Mouse (Mus musculus): ENCODE data around the gene Hjurp.
A peak's percentile ranks its signal among the peaks of the same experiment; 100 is the strongest.
"Not testable (repeated sequence)": the region's sequence is repeated elsewhere in the genome, so short reads cannot be mapped to it uniquely, and the experiment has no call there.

Hjurp gene

GRCm38 (mm10) chr1:88240579-88240978, 36.9 kb downstream of the Hjurp start:
- no peak for DNase-seq (ENCODE audit: low spot score in 2 of 2)

DNA sequence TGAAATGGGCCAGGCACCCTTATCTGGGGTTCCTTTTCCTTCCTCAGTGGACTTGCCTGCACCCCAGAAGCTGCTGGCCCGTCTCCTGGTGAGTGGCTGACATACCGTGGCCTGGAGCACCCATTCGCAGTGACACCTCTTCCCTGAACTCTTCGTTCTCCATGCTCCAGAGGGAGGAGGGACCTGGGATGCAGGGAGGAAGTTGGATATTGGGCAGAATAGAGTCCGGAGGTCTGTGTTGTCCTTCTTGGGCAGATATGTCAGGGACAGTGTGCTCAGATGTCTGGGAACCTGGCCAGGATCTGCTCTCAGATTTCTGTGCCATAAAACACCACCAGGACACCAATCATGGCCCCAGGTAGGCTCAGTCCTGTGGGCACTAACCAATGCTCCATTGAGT, 37.4 kb downstream of the Hjurp start:
- no peak for DNase-seq (ENCODE audit: low spot score in 2 of 2)

GRCm38 (mm10) chr1:88238771-88239170, 38.7 kb downstream of the Hjurp start:
- no peak for DNase-seq (ENCODE audit: low spot score in 2 of 2)

DNA sequence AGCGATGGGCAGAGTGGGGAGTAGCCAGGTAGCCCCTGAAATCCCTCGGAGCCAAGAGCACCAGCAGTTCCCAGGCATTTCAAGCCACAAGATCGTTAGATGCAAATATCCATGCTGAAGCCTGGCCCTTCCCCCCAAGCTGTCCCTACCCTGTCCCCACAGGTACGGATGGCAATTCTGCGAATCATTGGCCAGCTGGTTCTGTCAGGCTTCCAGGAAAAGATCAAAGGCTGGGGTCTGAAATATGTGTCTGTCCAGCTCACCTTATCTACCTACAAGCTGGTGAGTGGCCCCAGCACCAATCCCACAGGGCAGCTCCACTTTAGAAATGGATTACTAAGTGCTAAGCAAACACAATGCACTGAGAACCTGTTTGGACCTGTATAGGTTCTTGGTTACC, 40.1 kb downstream of the Hjurp start:
- DNase-seq (ENCODE audit: low spot score in 2 of 2) = no peak

DNA sequence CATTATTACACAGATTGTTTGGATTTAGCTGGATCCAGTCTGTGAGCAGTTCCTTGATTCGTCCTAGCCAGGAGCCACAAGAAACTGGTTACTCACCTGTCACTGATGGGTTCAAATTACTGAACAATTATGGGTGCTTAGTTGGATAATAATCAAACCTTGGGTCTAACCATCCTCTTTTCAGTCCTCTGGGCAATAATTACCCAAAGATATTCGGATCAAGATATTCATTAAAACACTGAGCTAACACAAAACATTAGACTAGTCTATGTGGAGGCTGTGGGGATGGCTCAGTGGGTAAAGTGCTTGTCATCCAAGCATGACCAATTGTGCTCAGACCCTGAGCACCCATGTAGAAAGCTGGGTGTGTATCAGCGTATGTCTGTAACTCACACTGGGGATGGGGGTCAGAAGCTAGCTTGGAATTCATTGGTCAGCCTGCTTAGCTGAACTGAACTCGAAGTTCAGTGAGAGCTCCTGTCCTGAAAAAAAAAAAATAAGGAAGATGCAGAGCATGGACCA, 41.5 kb downstream of the Hjurp start:
- no peak for DNase-seq (ENCODE audit: low spot score in 2 of 2)

DNA sequence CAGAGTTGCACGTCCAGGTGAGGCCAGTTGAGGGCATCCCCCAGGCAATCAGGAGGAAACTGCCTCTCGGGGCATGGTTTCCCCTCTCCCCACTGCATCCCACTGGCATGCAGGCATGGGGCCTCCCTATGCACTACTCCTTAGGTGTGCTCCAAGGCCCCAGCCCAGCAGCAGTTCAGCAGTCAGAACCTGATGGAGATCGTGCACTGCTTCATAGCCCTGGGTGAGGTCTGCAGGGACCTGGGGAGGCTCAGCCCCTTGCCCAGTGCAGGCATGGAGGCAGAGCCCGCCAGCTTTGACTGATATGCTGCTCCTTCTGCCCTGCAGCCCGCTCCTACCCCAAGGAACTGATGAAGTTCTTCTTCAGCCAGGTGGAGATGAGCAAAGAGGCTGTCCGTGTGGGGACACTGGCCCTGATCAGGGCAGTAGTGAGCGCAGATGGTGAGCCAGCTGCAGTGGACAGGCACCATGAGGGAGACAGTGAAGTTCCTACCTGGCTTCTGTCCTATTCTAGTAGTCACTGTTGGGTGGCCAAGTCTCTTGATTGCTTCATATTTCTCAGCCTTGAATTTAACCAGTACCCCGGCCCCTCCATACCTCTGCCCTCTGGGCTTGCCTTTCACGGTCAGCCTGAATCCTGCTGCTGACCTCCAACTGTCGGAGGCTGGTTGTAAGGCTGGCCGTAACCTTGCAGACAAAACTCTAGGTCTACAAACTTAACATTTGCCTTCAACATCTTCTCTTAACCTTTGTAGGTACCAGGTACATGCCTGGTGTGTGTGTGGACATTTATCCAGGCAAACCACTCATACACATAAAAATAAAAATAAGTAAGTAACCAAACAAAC, 42.2 kb downstream of the Hjurp start:
- no peak for DNase-seq (ENCODE audit: low spot score in 2 of 2)

- no peak for DNase-seq (ENCODE audit: low spot score in 2 of 2)
These were observed 42.8 kb downstream of the Hjurp start for GRCm38 (mm10) chr1:88234646-88235045.

GRCm38 (mm10) chr1:88234248-88234610, 43.2 kb downstream of the Hjurp start:
- no peak for DNase-seq (ENCODE audit: low spot score in 2 of 2)

DNA sequence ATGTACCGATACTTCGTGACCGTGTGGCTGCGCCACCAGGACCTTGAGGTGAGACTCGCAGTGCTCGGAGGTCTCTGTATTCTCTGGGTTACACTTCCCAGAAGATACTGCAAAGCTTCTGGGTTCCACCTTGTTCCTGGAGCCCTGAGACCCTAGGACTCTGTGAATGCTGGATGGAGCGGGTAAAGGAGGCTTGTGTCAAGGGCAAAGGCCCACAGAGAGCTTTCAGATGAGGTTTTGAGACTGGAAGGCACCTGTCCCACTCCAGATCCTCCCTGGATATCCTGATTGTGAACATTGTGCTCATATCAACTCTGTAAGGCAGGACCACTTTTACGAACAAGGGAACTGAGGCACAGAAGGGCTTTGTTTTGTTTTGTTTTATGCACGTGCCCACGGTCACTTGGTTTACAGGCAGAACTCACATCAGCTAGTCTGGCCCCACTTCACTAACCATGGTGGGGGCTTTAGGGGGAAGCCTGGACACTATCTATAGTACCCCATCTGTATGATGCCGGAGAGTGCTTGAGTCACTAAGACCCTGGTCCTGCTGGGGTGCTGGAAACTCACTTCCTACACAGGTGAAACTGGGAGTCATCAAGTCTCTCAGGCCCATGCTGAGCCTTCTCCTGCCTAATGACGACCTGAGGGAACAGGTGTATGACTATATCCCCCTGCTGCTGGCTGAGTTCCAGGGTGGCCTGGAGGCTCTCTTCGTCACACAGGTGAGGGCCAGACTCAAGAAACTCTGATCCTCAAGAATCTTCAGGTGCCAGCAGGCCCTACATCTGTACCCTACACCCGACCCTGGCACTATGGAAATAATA, 43.8 kb downstream of the Hjurp start:
- DNase-seq (ENCODE audit: low spot score in 2 of 2) = no peak

DNA sequence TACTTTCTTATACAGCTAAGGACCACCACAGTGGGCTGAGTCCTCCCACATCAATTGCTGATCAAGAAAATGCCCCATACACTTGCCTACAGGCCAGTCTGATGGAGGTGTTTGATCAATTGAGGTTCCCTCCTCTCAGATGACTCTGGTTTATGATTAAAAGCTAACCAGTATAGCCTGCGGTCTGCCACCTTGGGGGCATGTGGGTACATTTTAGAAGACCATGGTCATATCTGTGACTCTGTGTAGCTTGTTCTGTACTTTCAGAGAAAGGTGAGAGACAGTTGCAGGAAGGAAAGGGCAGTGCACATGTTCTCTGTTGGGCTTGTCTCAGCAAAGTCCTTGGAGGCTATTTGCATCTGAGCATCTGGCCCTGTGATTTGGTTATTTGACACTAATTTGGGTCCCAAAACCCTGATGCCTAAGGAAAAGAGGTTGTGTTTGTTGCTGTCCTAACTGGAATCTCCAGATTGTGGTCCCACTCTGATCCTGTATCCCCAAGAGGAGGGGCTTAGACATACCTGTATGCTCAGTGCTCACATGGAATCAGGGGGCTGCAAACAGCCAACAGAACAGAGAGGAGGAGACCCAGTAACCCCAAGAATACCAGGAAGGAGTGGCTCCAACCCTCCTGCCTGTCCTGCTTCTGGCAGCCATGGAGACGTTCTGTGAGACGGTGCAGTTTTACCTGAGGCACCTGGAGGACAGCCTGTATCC, 44.6 kb downstream of the Hjurp start:
- peak in 1 of 2 experiments; percentile 6 for DNase-seq (ENCODE audit: low spot score in 2 of 2)

DNA sequence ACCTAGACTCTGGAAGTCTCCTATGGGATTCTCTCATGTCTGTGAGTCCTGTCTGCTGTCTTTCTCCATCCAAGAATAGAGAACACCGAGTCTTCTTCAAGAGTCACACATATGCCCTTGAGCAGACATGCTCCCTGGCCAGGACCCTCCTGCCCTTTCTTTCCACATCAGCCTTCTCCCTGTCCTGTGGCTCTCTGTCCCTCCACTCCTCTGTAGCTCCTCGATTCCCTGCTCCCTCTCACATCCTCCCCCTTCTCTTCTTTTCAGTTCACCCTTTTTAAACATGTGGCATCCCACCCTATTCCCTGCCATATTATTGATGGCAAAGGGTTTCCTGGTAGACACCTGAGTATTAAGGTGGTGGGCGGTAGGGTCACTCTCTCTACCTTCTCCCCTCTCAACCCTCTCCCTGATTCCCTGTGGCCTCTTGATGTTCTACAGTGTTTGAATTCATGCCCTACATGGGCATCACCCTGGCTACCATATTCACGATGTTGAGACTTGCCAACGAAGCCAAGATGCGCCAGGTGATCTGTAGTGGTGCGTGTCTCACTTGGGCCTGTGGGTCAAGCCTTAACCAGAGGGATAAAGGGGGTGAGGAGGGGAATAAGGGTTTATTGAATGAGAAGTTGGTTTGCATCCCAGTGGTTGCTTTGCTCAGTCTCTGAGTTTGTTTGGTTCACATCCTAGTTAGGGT, 45.5 kb downstream of the Hjurp start:
- no peak for DNase-seq (ENCODE audit: low spot score in 2 of 2)

DNA sequence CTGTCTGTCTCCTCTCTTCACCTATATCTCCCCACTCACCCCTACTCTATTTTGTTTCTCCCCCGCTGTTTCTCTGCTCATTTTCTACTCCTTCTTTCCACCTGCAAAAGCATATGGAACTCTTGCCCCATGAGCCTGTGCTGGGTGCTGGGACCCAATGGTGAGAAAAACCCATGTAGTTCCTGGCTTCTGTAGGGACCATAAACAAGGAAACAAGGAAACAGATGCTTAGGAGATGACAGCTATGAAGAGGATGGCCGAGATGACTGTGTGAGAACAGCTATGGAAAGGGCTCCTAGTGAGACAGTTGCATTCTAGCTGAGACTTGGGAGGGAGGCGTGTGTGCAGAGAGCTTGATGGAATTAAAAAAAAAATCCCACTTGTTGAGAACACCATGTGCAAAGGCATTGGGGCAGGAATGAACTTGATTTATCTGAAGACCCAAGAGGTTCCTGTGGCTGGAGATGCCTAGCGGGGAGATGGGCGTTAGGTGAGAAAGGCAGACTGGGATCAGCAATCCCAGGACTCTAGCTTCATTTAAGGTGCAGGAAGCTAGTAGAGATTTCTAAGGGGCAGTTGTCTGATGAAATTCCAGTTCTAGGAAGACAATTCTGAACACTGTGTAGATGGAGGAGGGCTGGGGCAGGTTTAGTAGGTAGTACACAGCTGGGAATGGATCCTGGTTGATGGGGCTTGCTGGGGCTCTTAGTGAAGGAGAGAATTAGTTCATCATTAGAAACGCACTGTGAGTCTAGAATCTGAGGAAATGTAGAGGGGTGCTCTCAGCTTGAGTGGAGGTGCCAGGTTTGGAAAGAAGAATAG, 46.2 kb downstream of the Hjurp start:
- no peak for DNase-seq (ENCODE audit: low spot score in 2 of 2)

DNA sequence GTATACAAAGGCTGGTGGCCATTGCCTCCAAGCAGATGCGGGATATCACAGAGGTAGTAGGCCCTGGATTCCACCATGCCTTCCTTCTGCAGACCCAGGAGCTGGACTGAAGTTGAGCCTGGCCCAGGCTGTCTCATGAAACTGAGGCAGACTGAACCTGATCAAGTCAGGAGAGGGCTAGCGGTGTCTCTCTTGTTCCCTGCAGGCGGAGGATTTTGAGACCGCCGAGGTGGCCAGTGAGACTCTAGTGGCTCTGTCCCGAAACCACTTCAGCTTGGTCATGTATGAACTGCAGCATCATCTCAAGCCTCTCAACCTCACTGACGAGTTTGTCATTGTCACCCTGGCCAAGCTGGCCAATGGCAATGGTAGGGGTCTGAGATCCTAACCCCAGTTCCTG, 47.0 kb downstream of the Hjurp start:
- DNase-seq (ENCODE audit: low spot score in 2 of 2) = no peak

- DNase-seq (ENCODE audit: low spot score in 2 of 2) = no peak
These were observed 47.4 kb downstream of the Hjurp start for GRCm38 (mm10) chr1:88229986-88230385.

DNA sequence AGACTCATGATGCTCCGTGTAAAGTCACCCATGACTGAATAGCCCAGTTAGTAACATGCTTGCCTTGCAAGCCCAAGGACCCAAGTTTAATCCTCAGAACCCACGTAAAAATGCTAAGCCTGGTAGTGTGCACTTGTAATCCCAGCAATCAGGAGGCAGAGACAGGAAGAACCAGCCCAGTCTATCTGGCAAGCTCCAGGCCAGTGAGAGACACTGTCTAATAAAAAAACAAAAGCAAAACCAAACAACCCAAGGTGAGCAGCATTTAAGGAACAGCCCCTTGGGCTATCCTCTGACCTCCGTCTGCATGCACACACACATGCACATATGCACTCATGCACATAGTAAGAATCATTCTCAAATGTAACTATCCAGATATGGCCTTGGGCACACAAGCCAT, 47.9 kb downstream of the Hjurp start:
- DNase-seq (ENCODE audit: low spot score in 2 of 2) = no peak

DNA sequence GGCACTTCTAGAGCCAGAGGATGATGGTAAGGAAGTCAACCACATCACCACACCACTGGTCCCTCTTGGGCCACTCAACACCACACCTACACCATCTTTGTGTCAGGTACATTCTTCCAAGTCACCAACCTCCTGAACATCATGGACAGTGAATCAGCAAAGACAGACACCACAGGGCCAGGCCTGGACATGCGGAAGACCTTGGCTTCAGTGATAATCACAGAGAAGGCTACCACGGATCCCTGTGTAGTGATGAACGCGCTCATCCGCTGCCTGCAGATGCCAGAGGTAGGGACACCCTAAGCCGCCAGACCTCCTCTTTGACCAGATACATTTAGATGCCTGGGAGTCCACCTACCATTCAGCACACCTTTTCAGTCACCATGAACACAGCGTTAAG, 49.3 kb downstream of the Hjurp start:
- DNase-seq (ENCODE audit: low spot score in 2 of 2) = no peak

GRCm38 (mm10) chr1:88227482-88227881, 50.0 kb downstream of the Hjurp start:
- DNase-seq (ENCODE audit: low spot score in 2 of 2) = no peak

GRCm38 (mm10) chr1:88226670-88227379, 50.6 kb downstream of the Hjurp start, which contains the start of gene Mroh2a:
Mroh2a (plus strand) TSS chr1:88226986.
- no peak for DNase-seq (ENCODE audit: low spot score in 2 of 2)

GRCm38 (mm10) chr1:88225741-88226140, 51.7 kb downstream of the Hjurp start:
- DNase-seq (ENCODE audit: low spot score in 2 of 2) = no peak

GRCm38 (mm10) chr1:88225301-88225700, 52.1 kb downstream of the Hjurp start:
- DNase-seq (ENCODE audit: low spot score in 2 of 2) = not testable (repeated sequence)
